Mouse (Mus musculus) cerebellum, adult 9-11 months (tissue): ENCODE results near the gene Abcc1.

Experiments
- DNase-seq: peaks from one replicate; pipeline ENCODE4 v3.0.0; 2022

Abcc1 gene

DNA sequence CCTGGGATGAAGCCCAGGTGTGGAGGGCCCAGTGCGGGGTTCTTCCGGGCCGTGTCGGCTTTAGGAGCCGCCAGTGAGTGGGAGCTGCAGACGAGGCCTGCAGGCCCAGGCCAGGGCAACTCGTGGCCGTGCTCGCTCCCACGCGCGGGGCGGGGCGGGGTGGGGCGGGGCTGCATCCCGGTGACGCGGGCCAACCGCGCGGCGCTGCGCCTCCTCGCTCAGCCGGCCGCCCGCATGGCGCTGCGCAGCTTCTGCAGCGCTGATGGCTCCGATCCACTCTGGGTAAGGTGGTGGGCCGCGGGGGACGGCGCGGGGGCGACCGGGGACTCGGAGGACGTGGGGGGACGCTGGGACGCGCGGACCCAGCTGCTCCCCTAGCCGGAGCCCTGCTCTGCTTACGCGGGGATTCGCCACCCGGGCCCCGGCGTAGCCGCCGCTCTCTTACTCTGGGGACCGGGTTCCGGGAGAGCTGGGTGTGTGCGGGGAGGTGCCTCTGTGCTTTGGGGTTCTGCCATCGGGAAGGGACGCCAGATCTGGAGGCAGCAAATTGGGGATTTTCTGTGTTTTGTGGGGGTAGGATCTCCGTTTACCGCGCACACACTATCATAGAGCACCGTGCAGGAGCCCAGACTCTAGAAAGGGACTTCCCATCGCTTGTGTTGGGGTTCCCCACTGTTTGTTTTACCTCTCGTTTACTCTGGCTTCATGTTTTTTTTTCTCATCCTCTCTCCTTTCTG is at the start of gene Abcc1:
Gene Abcc1, plus strand, starts transcription at position 197 of the 737 bp plus-strand sequence.
- peak; percentile 82 for DNase-seq

DNA sequence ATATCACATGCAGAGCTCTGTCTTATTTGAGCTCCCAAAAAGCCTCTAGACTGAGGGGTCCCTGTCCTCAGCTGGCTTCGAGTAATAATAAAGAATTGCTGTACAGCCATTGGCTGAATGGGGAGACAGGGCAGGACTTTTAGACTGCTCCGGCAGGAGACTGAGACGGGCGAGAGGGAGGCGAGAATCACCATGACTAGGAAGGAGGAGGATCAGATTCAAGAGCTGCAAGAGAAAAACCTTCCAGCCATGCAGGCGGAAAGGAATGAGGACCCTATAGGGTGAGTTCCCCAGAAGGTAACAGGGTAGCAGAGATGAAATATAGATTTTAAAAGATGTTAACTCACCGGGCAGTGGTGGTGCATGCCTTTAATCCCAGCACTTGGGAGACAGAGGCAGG is 48.4 kb upstream of the Abcc1 start:
- no peak for DNase-seq

DNA sequence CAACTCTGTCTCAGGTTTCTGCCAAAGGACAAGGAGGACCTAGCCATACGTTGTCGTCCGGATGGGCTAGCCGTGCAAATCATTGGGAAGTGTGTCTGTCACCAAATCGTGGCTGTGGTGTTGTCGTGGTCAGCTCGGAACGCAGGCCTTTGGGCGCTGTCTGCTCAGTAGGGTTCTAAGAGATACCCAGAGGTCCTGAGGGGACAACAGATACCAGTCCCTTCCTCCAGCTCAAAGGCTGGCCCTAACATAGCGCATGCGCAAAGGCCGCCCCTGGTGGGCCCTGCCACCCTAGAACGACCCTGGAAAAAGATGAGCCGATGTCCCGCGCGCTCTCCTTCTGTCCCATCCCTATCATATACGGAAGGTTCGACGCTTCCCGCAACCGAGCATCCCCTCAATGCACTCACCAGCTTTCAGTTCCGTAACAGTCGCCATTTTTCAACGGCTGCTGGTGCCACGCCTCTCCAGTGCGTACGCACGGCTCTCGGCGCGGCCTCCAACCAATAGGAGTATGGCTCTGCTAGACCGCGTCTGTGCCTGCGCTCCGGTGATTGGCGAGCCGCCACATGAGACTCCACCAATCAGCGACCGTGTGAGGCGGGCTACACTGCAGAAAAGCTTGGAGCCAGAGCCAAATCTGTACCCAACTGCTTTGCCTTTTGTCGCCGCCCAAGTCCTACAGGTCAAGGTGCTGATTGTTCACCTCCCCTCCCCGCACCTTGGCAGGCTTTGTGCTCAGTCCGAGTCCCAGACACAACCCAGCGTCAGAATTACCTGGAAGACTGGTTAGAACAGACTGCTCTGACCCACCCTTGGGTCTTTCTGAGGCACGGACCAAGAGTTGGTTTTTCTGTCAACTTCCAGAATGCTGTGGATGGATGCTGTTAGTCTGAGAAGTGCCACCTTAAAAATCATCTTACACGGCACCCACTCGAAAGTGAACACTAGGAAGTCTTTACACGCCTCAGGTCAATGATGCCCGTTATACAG is 44.2 kb upstream of the Abcc1 start, which contains the start of gene Fopnl:
Gene Fopnl, minus strand, starts transcription at position 522 of the 993 bp plus-strand sequence.
- peak; percentile 99 for DNase-seq

DNA sequence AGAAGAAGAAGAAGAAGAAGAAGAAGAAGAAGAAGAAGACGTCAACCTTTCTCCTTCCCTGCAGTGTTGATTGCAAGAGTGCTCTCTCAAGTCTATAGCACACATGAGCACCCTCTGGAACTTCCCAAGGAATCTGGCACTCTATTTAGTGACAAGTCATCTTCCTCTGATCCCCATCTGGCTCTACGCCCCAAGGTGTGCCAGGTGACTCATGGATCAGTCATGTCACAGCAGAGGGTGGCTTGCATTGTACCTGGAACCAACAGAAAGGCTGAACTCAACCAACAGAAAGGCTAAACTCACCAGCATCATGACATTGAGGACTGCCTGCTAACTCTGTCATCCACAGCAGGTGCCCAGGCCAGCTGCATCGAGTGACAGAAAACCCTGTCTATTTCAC is 41.7 kb upstream of the Abcc1 start:
- no peak for DNase-seq

DNA sequence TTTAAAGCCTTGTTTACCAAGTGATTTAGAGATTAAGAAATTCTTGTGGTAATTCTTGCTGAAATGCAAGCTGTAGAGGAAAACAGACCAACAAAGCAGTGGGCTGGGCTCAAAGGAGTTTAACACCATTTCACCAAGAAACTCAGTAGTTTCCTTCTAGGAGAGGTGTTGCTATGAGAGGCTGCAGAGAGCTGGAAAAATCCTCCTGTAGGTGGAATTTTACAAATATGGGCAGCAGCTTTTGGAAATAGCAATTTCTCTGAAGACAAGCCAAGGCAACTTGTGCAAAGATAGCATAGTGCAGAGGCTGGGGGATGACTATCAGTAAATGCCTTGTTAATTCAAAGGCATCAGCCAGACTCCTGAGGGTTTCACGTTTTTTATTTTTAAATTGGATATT is 40.9 kb upstream of the Abcc1 start:
- no peak for DNase-seq

DNA sequence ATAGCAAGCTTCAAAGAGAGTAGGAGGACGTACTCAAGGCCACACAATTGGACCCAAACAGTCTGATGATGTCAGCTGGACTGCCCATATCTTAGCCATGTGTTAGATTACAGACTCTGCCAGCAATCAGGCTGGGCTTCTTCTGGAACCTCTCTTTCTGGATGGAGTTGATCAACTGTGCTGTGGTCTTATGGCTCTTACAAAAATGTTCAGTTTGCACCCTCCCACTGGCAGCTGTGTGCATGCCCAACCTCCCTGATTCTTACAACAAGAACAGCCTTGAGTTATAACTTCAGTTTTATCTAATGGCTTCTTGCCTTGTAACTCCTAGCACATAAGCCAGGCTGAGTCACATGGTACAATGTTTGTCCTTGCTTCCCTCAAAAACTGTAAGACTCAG is 33.2 kb upstream of the Abcc1 start:
- no peak for DNase-seq

DNA sequence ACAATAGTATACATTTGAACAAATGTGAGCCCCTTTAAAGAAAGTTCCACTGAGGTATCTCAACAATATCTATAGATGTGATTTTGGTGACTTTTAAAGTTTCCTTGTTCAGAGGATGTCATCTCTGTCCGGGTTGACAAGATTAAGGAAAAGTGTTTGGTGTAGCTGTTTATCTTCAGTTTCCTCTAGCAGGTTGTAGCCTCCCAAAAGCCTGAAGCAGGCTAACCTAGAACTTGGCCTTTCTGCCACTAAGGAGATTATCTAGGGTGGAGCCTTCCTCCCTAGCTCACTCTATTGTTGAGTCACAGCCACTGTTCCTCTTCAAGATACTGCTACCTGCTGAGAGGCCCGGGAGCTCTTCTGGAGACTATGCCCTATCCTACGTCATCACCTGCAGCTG is 16.4 kb upstream of the Abcc1 start:
- no peak for DNase-seq

DNA sequence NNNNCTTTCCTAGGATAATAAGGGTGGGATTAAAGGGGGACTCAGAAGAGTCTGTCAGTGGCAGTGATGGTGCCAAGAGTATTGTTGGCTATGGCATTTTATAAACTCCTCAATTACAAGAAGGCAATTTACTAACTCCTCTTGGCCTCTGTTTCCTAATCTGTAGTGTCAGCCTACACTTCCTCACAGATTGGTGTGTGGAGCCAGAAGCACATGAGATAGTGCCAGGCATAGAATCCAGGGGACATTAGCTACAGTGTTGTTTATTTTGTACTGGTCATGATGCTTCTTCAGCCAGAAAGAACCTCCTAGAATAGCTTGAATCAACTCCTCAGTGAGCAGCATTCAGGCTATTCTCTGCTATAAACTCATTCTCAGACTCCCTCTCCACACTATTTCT is 9.8 kb upstream of the Abcc1 start:
- DNase-seq = no peak

DNA sequence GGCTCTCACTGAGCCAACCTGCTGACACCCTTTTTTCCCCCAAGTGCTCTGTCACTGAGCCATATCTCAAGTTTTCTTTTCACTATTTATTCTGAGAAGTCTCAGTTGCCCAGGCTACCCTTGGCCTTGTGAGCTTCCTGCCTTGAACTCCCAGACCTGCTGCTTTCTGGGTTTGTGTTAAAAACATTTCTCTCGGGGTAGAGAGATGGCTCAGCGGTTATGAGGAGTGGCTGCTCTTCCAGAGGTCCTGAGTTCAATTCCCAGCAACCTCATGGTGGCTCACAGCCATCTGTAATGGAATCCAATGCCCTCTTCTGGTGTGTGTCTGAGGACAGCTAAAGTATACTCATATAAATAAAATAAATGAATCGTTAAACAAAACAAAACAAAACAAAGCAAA is 9.1 kb upstream of the Abcc1 start:
- DNase-seq = no peak

DNA sequence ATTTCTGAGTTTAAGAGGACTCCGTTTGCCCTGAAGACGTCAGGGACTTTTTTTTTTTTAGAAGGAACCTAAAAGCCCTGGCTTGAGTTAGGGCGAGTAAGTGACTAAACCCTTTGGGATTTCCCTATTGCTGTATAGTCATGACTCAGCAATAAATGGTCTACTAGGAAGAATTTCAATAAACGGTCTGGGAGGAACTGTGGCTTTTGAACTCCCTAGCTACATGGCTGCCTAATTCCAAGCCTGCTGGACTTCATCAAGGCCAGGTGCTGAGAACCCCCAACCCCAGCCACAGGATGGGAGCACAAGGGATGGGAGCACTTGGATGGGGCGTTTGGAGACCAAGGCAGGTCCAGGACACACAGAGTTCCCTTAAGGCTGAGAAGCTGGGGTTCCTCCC is 8.7 kb upstream of the Abcc1 start:
- DNase-seq = no peak

DNA sequence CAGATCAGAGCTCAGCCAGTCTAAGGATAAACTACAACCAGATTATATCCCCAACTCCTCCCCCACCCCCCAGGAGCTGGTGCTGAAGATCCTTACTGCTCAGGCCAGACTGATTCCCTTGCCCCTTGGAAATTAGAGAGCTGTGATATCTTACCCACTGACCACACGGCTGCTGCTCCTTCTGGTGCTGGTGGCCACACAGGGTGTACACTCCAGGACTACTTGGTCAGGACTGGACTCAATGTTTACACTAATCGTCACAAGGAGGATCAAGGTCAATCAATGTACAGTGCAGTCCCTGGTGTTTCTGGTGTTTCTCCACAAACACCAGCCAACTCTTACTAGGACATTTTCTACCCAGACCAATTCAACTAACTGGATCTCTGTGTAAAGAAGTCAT is 3.5 kb upstream of the Abcc1 start:
- no peak for DNase-seq

DNA sequence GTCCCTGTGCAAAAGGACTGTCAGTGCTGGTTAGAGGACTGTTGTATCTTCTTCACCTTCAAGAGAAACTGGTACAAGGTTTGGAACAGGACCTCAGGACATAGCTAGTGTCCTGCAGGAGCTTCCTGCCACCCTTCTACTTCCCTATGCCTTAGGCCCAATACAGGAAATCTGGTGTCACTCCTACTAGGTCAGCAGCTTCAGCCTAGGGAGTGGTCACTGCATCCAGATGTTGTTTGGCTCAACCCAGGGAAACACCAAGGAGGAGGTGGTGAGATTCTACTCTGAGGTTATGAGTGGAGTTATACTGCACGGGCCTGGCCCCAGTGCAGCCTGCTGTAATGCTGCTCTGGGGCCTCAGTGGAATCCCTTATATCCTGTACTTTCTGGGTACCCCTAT is 2.8 kb upstream of the Abcc1 start:
- DNase-seq = no peak

DNA sequence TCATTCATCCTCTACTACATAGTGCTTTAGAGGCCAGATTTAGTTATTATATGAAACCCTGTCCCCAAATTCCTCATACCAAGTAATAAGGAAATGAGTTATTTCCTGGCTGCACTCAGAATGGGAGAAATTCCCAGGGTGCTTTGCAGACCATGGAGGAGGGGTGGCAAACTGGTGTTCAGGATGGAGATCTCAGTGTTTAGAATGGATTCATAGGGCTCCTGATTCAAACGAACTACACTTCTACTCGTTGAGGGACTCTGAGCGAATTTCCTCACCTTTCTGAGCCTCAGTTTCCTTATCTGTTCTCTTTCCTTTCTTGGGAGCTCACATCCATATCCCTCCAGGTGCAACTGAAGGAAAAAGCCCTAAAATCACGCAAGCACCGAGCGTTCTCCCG is 427 bp upstream of the Abcc1 start:
- DNase-seq = no peak

DNA sequence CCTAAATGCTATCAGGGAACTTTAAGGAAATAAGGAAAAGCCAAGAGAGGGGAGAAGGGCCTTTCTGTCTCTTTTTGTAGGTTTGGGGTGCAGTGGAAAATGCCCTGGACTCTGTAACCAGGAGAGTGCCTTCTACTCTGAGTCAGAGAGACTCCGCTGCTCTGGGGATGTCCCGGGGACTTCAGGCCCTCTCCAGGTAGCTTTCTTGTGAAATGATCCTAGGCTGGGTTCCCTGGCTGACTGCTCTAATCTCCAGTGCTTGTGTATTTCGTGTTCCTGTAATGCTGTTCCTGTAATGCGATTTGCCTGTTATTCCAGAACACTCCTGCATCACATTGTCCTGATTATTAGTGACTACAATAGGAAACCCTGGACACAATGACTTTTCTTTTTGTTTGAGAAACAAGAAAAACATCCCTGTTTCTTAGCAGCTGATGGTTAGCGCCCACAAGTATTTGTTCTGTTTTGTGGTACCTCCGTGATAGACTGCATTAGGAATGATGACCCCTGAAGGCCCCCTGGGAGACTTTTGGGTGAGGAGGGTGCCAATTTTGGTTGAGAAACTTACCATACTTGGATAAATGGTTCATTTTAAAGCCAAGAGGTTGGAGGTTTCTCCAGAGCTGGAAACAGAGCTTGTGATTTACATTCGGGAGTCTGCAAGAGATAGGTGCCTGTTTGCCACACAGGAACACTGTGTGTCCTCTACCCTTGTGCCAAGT is 902 bp downstream of the Abcc1 start:
- no peak for DNase-seq

DNA sequence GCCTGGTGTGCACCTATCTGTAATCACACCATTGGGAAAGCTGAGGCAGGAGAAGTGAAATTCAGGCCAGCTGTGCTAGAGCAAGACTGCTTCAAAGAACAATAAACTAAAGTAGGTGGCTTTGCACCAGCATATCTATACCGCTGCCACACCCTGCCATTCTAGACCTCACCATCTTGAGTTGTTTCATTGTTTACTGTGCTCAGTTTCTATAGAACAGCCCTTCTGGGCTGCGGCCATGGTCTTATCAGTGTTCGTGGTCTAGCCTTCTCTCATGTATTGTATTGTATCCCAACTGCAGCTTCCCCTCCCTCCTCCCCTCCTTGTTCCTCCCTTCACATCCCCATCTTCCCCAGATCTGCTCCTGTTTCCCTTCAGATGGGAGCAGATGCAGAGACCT is 2.1 kb downstream of the Abcc1 start:
- no peak for DNase-seq

DNA sequence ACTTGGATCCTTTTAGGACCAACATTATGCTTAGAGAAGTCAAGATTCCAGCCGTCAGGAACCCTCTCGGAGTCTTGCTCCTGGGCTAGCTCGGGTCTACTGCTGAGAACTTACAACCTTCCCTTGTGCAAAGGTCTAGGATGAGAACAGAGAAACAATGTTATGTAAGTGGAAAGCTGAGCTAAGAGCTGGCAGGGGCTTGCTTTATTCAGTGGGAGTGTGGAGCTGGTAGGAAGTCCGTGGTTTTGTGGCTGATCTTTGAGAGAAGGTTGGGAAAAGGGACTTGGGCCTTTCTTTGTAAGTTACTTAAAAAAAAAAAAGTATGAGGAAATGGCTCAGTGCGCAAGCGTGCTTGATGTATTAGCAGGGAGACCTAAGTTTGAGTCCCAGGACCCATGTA is 2.7 kb downstream of the Abcc1 start:
- no peak for DNase-seq

DNA sequence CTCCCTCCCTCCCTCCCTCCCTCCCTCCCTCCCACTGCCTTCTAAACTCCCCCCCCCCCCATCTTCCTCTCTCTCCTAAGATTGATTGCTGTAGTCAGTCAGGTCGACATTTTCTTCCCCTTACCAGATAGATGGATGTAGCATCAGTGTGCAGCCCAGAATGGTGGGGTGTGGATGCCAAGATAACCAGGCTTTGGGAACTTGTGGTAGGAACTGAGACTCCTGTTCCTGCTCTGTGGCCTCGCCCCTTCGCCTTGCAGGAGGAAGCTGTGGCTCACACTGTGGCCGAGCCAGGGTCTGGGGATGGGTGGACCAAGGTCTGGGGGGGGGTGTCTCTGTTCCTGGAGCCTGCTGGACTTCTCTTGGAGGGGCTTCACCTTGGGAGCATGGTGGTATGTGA is 4.1 kb downstream of the Abcc1 start:
- no peak for DNase-seq

DNA sequence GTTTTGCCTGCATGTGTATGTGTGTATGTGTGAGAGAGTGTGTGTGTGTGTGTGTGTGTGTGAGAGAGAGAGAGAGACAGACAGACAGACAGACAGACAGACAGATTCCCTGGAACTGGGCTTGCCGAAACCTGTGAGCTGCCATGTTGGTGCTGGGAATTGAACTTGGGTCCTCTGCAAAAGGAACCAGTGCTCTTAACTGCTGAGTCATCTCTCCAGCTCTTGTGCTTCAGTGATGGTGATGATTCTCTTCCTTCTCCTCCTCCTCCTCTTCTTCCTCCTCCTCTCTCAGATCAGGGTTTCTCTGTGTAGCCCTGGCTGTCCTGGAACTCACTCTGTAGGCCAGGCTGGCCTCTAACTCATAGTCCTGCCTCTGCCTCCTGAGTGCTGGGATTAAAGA is 4.7 kb downstream of the Abcc1 start:
- no peak for DNase-seq

DNA sequence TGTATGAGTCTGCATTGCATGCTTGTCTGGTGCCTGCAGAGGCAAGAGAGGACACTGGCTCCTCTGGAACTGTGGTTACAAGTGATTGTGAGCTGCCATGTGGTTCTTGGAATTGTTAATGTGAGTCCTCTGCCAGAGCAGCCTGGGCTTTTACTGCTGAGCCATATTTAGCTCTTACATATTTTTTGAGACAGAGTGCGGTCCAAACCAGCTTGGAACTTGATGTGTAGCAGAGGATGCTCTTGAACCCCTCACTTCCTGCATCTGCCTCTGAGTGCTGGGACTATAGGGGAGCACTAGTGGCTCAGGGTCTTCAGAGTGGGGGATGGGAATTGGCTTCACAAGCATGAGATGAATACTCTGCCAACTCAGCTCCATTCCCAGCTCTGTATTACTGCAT is 10.0 kb downstream of the Abcc1 start:
- no peak for DNase-seq

DNA sequence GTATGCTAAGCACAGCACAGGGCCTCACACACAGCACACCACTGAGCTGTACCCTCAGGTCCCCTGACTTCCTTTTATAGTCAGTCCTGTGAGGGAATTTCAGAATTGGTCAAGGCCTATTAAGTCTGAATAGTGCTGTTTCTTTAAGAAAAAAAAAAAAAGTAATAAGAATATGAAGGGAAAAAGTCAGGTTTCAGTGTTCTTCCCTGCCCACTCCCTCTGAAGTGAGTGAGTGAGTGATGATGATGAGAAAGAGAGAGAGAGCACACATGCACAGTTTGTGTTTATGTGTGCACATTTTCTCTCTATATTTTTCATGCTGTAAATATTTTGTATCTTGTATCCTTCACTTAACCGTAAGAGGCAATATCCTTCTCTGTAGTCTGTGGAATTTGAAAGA is 11.0 kb downstream of the Abcc1 start:
- no peak for DNase-seq

DNA sequence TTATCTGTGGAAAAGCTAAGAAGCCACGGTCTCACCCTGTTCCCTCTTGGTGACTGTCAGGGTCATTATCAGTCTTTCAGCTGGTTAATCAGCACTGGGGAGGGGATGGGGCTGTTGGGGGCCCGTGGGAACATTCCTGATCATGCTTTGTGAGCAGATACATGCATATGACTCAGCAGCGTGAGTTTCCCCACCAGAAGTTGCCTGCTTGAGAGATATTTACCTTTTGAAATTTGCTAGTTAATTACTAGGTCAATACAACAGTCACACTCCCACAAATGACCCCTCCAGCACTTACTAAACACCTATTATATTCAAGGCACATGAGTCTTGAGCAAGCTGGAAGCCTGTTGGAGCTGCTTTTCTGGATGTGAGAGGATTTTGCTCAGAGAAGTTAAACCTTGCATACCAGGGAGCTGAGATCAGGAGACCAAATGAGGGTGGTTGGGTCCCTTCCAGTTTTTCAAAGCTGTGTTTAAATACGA is 11.5 kb downstream of the Abcc1 start:
- DNase-seq = no peak

DNA sequence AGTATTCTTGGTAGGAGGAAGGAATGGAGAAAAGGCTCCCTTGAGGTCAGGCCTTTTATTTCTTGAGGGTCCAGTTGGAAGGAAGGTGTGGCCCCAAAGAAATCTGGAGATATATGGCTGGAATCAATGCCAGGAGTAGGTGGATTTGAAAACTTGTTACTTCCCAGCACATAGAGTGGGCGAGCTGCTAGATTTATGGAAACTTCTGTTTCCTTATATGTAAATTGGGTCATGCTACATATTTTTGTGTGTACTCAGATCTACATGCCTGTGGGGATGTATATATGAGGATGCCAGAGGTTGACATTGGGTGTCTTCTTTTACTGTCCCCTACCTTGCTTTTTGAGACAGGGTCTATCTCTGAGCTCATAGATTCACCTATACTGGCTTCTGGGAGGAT is 14.6 kb downstream of the Abcc1 start:
- no peak for DNase-seq

DNA sequence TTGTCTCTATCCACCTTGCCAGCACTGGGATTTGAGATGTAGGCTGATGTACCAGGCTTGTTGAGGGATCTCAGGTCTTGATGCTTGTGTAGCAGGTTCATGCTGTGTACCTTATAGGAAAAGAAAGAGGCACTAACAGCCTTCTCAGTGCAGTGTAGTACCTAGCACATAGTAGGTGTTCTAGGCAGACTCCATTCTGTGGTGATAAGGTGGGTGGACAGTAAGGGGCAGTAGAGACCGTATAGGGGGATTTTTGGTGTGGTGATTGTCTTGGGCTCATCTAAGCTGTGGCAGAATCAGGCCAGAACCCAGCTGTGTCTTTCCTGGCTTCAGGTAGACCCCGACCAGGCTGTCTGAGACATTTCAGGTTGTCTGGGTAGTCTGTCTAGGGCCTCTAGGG is 15.0 kb downstream of the Abcc1 start:
- DNase-seq = no peak
